Mouse (Mus musculus) mesoderm, embryonic 11.5 days (tissue): Measurements from ENCODE around the gene Zfp322a.
"Not testable (repeated sequence)": the region's sequence is repeated elsewhere in the genome, so short reads cannot be mapped to it uniquely, and the experiment has no call there.

Experiments used
- DNase-seq: peaks from one replicate; pipeline ENCODE4 v3.0.0-alpha.2; 2012; ENCODE audit warnings: low read depth, low spot score

Gene Zfp322a

GRCm38 (mm10) chr13:23368583-23369420 lies at the start of gene Zfp322a:
Zfp322a (minus strand) TSS chr13:23369208.
- DNase-seq = peak; percentile 97

- peak; percentile 92 for DNase-seq
Measured at GRCm38 (mm10) chr13:23412630-23413521, 43.9 kb upstream of the Zfp322a start.

- peak; percentile 77 for DNase-seq
Measured at GRCm38 (mm10) chr13:23412211-23412629, 43.2 kb upstream of the Zfp322a start.

GRCm38 (mm10) chr13:23411311-23412210 lies 42.6 kb upstream of the Zfp322a start:
- DNase-seq = peak; percentile 79

- DNase-seq = no peak
Measured at GRCm38 (mm10) chr13:23410632-23411031, 41.6 kb upstream of the Zfp322a start.

- peak; percentile 52 for DNase-seq
Measured at GRCm38 (mm10) chr13:23402626-23403025, 33.6 kb upstream of the Zfp322a start.

GRCm38 (mm10) chr13:23401683-23402527 lies 32.9 kb upstream of the Zfp322a start:
- DNase-seq = peak; percentile 99

- DNase-seq = peak; percentile 79
Measured at GRCm38 (mm10) chr13:23400771-23401682, 32.0 kb upstream of the Zfp322a start.

- DNase-seq = peak; percentile 60
Measured at GRCm38 (mm10) chr13:23396913-23397312, 27.9 kb upstream of the Zfp322a start.

GRCm38 (mm10) chr13:23396246-23396703 lies 27.3 kb upstream of the Zfp322a start:
- peak; percentile 57 for DNase-seq

- DNase-seq = peak; percentile 35
Measured at GRCm38 (mm10) chr13:23395301-23396245, 26.6 kb upstream of the Zfp322a start.

GRCm38 (mm10) chr13:23387548-23387947 lies 18.5 kb upstream of the Zfp322a start:
- DNase-seq = no peak

GRCm38 (mm10) chr13:23383127-23383526 lies 14.1 kb upstream of the Zfp322a start:
- no peak for DNase-seq

- DNase-seq = no peak
Measured at GRCm38 (mm10) chr13:23372433-23372832, 3.4 kb upstream of the Zfp322a start.

- DNase-seq = no peak
Measured at GRCm38 (mm10) chr13:23370075-23370474, 1.1 kb upstream of the Zfp322a start.

- no peak for DNase-seq
Measured at GRCm38 (mm10) chr13:23369421-23369765, 385 bp upstream of the Zfp322a start.

- no peak for DNase-seq
Measured at GRCm38 (mm10) chr13:23361536-23361935, 7.5 kb downstream of the Zfp322a start.

- DNase-seq = not testable (repeated sequence)
Measured at GRCm38 (mm10) chr13:23354541-23354940, 14.5 kb downstream of the Zfp322a start.
